Mouse (Mus musculus): ENCODE measurements at regions not wholly inside any gene's neighbourhood (a gene's known extent, or its start where the extent isn't known, plus 50 kb on each side); places are given as distances from the start of the nearest gene placed in this dataset.
A peak's percentile ranks its signal among the peaks of the same experiment; 100 is the strongest.

GRCm38 (mm10) chr1:13424524-13424923 lies 2010.6 kb downstream of the A830018L16Rik start:
- DNase-seq (ENCODE audit: low read depth), result no peak

GRCm38 (mm10) chr1:13425601-13426327 lies 2011.9 kb downstream of the A830018L16Rik start:
- peak; percentile 39 for DNase-seq (ENCODE audit: low read depth)

- peak; percentile 77 for DNase-seq (ENCODE audit: low read depth)
Observed at GRCm38 (mm10) chr1:13426328-13427067, 2012.6 kb downstream of the A830018L16Rik start.

- no peak for DNase-seq (ENCODE audit: low read depth)
Observed at GRCm38 (mm10) chr1:13427068-13427434, 2013.1 kb downstream of the A830018L16Rik start.

- DNase-seq (ENCODE audit: low read depth), result peak; percentile 14
Observed at GRCm38 (mm10) chr1:13427501-13428207, 2013.7 kb downstream of the A830018L16Rik start.

GRCm38 (mm10) chr1:13437747-13438394 lies 2024.0 kb downstream of the A830018L16Rik start:
- DNase-seq (ENCODE audit: low read depth), result peak; percentile 20

- peak; percentile 48 for DNase-seq (ENCODE audit: low read depth)
Observed at GRCm38 (mm10) chr1:13442366-13442765, 2028.5 kb downstream of the A830018L16Rik start.

- DNase-seq (ENCODE audit: low read depth), result no peak
Observed at GRCm38 (mm10) chr1:13454534-13454933, 2040.6 kb downstream of the A830018L16Rik start.

GRCm38 (mm10) chr1:13455572-13455971 lies 2041.7 kb downstream of the A830018L16Rik start:
- DNase-seq (ENCODE audit: low read depth), result no peak

GRCm38 (mm10) chr1:13464311-13464710 lies 2050.4 kb downstream of the A830018L16Rik start:
- peak; percentile 24 for DNase-seq (ENCODE audit: low read depth)

GRCm38 (mm10) chr1:13467174-13467573 lies 2053.3 kb downstream of the A830018L16Rik start:
- DNase-seq (ENCODE audit: low read depth), result no peak

GRCm38 (mm10) chr1:13467886-13468630 lies 2054.2 kb downstream of the A830018L16Rik start:
- no peak for DNase-seq (ENCODE audit: low read depth)

- no peak for DNase-seq (ENCODE audit: low read depth)
Observed at GRCm38 (mm10) chr1:13494727-13495404, 2081.0 kb downstream of the A830018L16Rik start.

GRCm38 (mm10) chr1:13496386-13496785 lies 2082.5 kb downstream of the A830018L16Rik start:
- DNase-seq (ENCODE audit: low read depth), result no peak

GRCm38 (mm10) chr1:13500456-13500855 lies 2086.6 kb downstream of the A830018L16Rik start:
- DNase-seq (ENCODE audit: low read depth), result peak; percentile 71

GRCm38 (mm10) chr1:13501938-13502337 lies 2088.0 kb downstream of the A830018L16Rik start:
- DNase-seq (ENCODE audit: low read depth), result no peak

- DNase-seq (ENCODE audit: low read depth), result peak; percentile 11
Observed at GRCm38 (mm10) chr1:13513761-13514160, 2099.9 kb downstream of the A830018L16Rik start.
